Mouse (Mus musculus): ENCODE data around the gene Slc25a40. TPM values are rescaled to one million over a fixed set of nuclear protein-coding genes. Genes with fewer than 3 reads are reported as not detected.

Gene Slc25a40
- polyA plus RNA-seq, 1 experiment from 2014 or later: 18.8 TPM

GRCm38 (mm10) chr5:8489471-8490110 lies 66.9 kb downstream of the Slc25a40 start:
- in situ Hi-C loops (cut with MboI; ENCODE audit: low pct_unique_long_range_greater_than_20kb): loop anchor here (5.0 to 25.0 kb wide), 3 partner anchors 353 to 923 kb away; partner anchors contain the start of gene Tmem243
- CTCF ChIA-PET: interaction anchor here (1.0 to 1.7 kb wide), 4 partner anchors 15 to 351 kb away, joined by 3 to 6 read pairs (median 3); no protein-coding TSS in a partner anchor
- POLR2A ChIA-PET: no interaction called here
- peaks cover 16% of the 10 kb centered on the region for H3K27me3 ChIP-seq
- ATAC-seq (no peak), DNase-seq (ENCODE audit: low read depth, low spot score) (no peak)
- TF ChIP-seq CTCF (IDR thresholded peaks at IDR 0.05): peak; percentile 40

- DNase-seq (ENCODE audit: low read depth, low spot score) (no peak), ATAC-seq (no peak)
- POLR2A ChIA-PET: no interaction called here
- H3K27me3 ChIP-seq: peaks cover 31% of the 10 kb centered on the region
- in situ Hi-C loops (cut with MboI; ENCODE audit: low pct_unique_long_range_greater_than_20kb): loop anchor here (5.0 to 25.0 kb wide), 3 partner anchors 351 to 921 kb away; partner anchors contain the start of gene Tmem243
- CTCF ChIA-PET: interaction anchor here (0.9 kb wide), 1 partner anchor 23 kb away, joined by 3 read pairs; no protein-coding TSS in a partner anchor
- TF ChIP-seq CTCF (IDR thresholded peaks at IDR 0.05): no peak
Observed at GRCm38 (mm10) chr5:8491778-8492177, 69.1 kb downstream of the Slc25a40 start.

Other genes with a start within 250 kb of the Slc25a40 start
- 6.4 TPM for gene Adam22, start 54.7 kb upstream of the Slc25a40 start, polyA plus RNA-seq (2021)
- 39.4 TPM for gene Dbf4, start 134 bp upstream of the Slc25a40 start, polyA plus RNA-seq (2021)
- 0.49 TPM for gene Rundc3b, start 200.1 kb downstream of the Slc25a40 start, polyA plus RNA-seq (2021)
- 0.18 TPM for gene Abcb1a, start 237.2 kb downstream of the Slc25a40 start, polyA plus RNA-seq (2021)